Mouse (Mus musculus): ENCODE data around the gene Gamt.

GRCm38 (mm10) chr10:80260642-80261584 is at the start of gene Gamt, which contains the start of gene Dazap1:
- TF ChIP-seq CTCF (conservative IDR thresholded peaks at IDR 0.05; ENCODE audit: low read length) (no peak), NANOG (IDR thresholded peaks at IDR 0.05; ENCODE audit: borderline replicate concordance, low read length) (no peak), POU5F1 (IDR thresholded peaks at IDR 0.05; ENCODE audit: borderline replicate concordance, low read length) (no peak)

Measured in E14TG2a.4 (cell line).